Mouse (Mus musculus): Measurements from ENCODE around the gene Shmt2.

The Shmt2 gene

GRCm38 (mm10) chr10:127471281-127471988 lies 50.8 kb downstream of the Shmt2 start:
- DNase-seq, result peak; percentile 6
